Mouse (Mus musculus): ENCODE measurements around the gene Vmn1r159. TPM values are rescaled to one million over a fixed set of nuclear protein-coding genes. Genes with fewer than 3 reads are reported as not detected.
"Not testable (repeated sequence)": the region's sequence is repeated elsewhere in the genome, so short reads cannot be mapped to it uniquely, and the experiment has no call there.

The Vmn1r159 gene
- polyA plus RNA-seq (2012; rRNA removed): not detected in 2 replicates

DNA sequence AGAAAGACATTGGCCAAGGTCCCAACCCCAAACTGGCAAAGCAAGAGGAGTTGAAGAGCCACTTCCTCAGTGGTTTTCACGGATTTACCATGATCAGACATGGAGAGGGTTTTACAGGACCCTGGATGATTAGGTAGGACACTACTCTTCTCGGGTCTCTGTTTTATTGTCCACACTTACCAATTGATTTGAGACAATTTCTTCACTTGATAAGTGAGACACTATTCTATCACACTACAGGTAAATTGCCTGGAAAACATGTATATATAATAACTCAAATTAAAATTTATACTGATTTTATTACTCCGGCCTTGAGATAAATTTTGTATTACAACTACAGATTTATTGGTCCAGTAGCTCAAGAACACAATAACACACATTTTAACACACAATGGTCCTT is at the start of gene Vmn1r159:
TSS of gene Vmn1r159 (minus strand) at position 101 of the 400 bp plus-strand sequence.
- H3K27ac ChIP-seq (ENCODE audit: insufficient read depth, low read length); H3K27me3 ChIP-seq (ENCODE audit: control insufficient read depth, insufficient read depth, low read length); DNase-seq; H3K4me3 ChIP-seq (replicated peaks; ENCODE audit: insufficient read depth, low read depth, low read length); H3K4me1 ChIP-seq (ENCODE audit: control insufficient read depth, insufficient read depth, low read length): not testable (repeated sequence)
- WGBS: 46% methylated on average over 3 of the region's 3 CpGs

DNA sequence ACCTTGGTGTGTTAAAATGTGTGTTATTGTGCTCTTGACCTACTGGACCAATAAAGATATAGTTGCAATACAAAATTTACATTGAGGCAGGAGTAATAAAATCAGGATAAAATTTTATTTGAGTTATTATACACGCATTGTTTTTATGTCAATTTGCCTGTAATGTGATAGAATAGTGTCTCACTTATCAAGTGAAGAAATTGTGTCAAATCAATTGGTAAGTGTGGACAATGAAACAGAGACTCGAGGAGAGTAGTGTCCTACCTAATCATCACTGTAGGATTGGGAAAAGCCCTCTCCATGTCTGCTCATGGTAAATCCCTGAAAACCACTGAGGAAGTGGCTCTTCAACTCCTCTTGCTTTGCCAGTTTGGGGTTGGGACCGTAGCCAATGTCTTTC is 27.5 kb upstream of the Vmn1r159 start, which contains the start of gene Vmn1r160:
TSS of gene Vmn1r160 (plus strand) at position 301 of the 400 bp plus-strand sequence.
- H3K27ac ChIP-seq (ENCODE audit: insufficient read depth, low read length); H3K4me1 ChIP-seq (ENCODE audit: control insufficient read depth, insufficient read depth, low read length); H3K4me3 ChIP-seq (replicated peaks; ENCODE audit: insufficient read depth, low read depth, low read length); H3K27me3 ChIP-seq (ENCODE audit: control insufficient read depth, insufficient read depth, low read length); DNase-seq: not testable (repeated sequence)
- 7% methylated on average over 1 of the region's 3 CpGs for WGBS

Other genes starting within 250 kb of the Vmn1r159 start
- not detected in 2 replicates for gene Vmn1r155, start 185.6 kb downstream of the Vmn1r159 start, polyA plus RNA-seq (2012; rRNA removed)
- not detected in 2 replicates for gene Gm8693, start 151.3 kb downstream of the Vmn1r159 start, polyA plus RNA-seq (2012; rRNA removed)
- gene Gm4567, start 123.9 kb downstream of the Vmn1r159 start, polyA plus RNA-seq (2012; rRNA removed): not detected in 2 replicates
- not detected in 2 replicates for gene Vmn1r157, start 81.9 kb downstream of the Vmn1r159 start, polyA plus RNA-seq (2012; rRNA removed)
- gene Vmn1r158, start 52.8 kb downstream of the Vmn1r159 start, polyA plus RNA-seq (2012; rRNA removed): not detected in 2 replicates
- not detected in 2 replicates for gene Vmn1r160, start 27.6 kb upstream of the Vmn1r159 start, polyA plus RNA-seq (2012; rRNA removed)
- not detected in 2 replicates for gene Gm4214, start 141.1 kb upstream of the Vmn1r159 start, polyA plus RNA-seq (2012; rRNA removed)
- not detected in 2 replicates for gene Gm4216, start 176.3 kb upstream of the Vmn1r159 start, polyA plus RNA-seq (2012; rRNA removed)
- gene Vmn1r163, start 211.9 kb upstream of the Vmn1r159 start, polyA plus RNA-seq (2012; rRNA removed): not detected in 2 replicates
- gene Gm8720, start 223.9 kb upstream of the Vmn1r159 start, polyA plus RNA-seq (2012; rRNA removed): not detected in 2 replicates